Mouse (Mus musculus) frontal cortex, postnatal 36 days (tissue): ENCODE measurements around the gene Gm10563.
"Not testable (repeated sequence)": the region's sequence is repeated elsewhere in the genome, so short reads cannot be mapped to it uniquely, and the experiment has no call there.

Source experiments
- DNase-seq, 2 experiments: peaks; one replicate each; pipeline ENCODE4 v3.0.0; 2022; ENCODE audit warnings: low spot score in 2 of 2

The Gm10563 gene

DNA sequence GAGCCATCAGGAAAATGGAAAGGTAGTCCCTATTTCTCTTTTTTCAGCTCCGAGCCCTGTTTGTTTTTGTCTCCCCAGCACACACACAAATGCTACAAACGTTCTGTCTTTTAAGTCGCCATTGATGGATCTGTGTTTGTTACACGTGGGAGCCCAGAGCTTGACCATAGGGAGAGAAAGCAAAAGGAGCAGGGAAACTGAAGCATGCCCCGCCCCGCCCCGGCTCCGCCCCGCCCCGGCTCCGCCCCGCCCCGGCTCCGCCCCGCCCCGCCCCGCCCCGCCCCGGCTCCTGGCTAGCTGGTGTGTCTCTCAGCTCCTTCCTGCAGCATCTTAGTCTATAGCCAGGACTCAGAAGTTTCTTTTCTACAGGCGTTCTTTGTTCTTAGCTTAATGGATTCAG, 46.7 kb downstream of the Gm10563 start:
- no peak for DNase-seq

GRCm38 (mm10) chr4:155596606-155597005, 48.6 kb downstream of the Gm10563 start:
- no peak for DNase-seq

DNA sequence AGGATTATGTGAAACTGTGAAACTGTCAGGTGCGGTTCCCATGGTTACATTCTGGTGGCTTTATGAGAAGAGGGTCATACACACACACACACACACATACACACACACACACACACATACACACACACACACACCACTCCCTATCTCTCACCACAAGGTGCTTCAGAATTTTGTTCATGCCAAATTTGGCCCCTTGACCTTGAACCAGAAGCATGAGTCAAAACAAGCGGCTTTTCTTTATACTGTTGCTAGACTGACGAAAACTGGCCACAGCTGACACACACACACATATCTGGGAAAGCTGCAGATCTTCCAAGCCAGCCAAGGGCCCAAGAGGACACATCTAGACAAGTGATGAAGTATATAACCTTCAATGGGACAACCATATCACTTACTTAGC, 49.4 kb downstream of the Gm10563 start:
- DNase-seq: no peak

DNA sequence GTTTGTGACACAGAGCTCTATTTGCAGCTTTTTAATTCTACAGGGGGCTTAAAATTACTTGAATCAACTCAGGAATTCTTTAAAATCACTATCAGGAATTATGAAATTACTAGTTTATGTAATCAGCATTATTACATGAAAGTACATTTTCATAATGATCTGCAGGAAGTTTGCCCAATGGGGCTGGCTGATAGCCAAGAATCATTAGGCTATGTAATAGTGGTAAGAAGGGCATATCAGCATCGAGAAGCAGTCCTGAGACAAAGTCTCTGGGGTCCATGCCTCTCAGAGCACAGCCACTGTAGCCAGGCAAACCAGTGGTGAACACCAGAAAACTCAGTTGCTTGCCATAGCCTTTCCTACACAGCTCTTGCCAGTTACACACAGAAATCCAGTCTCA, 51.4 kb downstream of the Gm10563 start:
- no peak for DNase-seq

GRCm38 (mm10) chr4:155591012-155591719, 54.0 kb downstream of the Gm10563 start:
- no peak for DNase-seq

GRCm38 (mm10) chr4:155589356-155589755, 55.9 kb downstream of the Gm10563 start:
- no peak for DNase-seq

- no peak for DNase-seq
Observed at GRCm38 (mm10) chr4:155582279-155582905, 62.8 kb downstream of the Gm10563 start.

GRCm38 (mm10) chr4:155580420-155580819, 64.8 kb downstream of the Gm10563 start:
- peak; percentile 57 to 61 for DNase-seq

DNA sequence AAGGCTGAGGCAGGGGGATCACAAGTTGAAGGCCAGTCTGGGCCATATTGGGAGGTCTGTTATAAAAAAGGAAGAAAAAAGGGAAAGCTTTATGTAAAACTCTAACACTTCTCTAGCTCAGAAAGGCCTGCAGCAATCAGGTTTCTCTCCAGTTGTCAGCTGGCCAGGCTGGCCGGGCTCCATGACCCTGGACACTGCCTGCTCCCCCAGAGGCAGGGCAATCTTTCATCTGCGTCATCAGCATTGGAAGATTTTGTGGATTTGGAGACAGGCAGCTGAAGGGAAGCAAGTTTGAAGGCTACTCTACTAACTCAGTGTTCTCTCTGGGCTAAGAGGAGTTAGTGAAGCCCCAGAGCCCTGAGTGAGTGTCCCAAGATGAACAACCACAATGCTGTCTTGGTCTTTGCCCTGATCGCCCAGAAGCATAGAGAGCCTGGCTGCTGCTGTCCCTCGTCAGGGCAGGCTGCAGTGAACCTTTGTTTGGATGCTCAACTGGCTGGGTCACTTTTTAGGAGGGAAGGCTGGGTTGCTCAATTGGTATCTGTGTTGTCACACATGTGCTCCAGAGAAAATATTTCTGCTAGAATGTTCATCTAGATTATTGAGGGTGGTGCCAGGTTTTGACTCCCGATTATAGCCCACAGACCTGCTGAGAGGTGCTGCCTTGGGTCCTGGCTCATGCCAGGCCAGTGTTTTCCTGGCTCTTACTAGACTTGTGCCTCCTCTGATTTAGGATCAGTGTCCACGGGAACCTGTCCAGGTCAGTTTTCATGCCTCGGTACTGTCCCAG, 66.7 kb downstream of the Gm10563 start:
- no peak for DNase-seq

DNA sequence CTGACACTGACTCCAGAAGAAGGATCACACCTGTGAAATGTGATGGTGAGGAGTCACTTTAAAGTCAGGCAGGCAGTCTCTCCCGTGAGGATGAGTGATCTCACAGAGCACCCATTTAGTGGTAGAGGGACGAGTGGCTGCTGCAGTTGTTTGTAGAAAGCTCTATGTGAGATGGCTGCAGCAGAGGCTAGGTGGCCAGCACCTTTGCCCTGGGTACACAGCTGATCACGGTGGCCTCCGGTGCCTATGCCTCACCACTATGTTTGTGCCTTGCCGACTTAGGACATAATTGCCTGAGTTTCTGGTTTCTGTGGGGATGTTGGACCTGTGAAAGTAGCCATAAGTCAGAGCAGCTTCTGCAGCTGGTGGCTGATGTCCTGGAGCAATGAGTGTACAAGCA, 67.5 kb downstream of the Gm10563 start:
- DNase-seq: no peak

- no peak for DNase-seq
Observed at GRCm38 (mm10) chr4:155577132-155577531, 68.1 kb downstream of the Gm10563 start.

DNA sequence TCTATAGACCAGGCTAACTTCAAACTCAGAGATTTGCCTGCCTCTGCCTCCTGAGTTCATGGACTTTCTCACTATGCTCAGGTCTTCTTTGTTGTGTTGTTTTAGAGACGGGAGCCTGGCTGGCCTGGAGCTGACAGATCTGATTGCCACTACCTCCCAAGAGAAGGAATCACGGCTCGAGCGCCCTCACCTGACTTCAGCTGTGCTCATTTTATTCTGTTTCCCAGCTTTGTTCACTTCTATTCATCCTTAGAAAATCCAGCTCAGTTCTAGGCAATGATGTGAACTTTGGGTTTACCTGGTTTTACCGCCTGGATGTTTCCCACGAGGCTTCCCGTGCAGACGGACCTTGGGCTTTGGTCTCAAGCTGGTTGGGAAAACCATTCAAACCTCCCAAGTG, 69.7 kb downstream of the Gm10563 start:
- no peak for DNase-seq

DNA sequence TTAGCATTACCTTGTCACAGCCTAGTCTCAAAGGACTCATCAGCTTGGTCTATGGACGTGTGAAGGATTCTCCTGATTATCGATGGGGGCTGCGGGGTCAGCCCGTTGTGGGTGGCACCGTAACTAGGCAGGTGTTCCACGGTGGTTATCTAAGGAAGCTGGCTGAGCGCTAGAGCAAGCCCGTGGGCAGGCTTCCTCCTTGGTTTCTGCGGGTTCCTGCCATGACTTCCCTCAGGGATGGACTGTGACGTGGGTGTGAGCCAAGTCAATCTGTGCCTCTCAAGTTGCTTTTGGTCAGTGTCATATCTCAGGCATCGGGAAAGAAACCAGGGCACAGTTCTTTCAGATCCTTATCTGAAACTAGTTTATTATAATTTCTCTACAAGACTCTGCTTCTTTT, 70.3 kb downstream of the Gm10563 start:
- no peak for DNase-seq

DNA sequence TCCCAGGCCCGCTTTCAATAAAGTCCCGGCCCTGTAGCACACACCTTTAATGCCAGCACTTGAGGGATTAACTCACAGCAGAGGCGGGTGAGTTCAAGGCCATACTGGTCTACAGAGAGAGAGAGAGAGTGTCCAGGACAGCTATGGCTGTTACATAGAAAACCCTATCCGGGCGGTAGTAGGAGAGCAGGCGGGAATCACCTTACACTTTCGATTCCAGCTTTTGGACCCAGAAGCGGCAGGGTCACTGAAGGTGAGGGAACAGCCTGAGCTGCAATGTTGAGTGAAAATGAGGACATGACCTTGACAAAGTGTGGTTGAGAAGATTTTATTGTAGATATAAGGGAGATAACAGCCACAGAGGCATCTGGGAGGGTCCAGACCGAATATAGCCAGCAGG, 71.3 kb downstream of the Gm10563 start:
- no peak for DNase-seq

- no peak for DNase-seq
Observed at GRCm38 (mm10) chr4:155573155-155573554, 72.1 kb downstream of the Gm10563 start.

GRCm38 (mm10) chr4:155571442-155571841, 73.8 kb downstream of the Gm10563 start:
- DNase-seq: no peak

DNA sequence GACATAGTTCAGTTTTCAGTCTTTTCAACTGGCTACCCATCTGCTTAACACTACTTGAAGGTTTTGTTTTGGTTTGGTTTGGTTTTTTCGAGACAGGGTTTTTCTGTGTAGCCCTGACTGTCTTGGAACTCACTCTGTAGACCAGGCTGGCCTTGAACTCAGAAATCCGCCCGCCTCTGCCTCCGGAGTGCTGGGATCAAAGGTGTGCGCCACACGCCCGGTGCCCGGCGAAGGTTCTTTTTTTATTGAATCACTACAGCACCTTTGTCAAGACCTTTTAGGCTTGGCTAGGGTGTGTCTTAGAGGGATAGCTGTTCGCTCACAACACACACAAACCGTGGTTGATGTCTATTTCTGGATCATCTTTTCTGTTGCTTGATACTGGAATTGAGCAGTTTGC, 74.9 kb downstream of the Gm10563 start:
- not testable (repeated sequence) for DNase-seq

- DNase-seq: no peak
Observed at GRCm38 (mm10) chr4:155569818-155570217, 75.4 kb downstream of the Gm10563 start.

- no peak for DNase-seq
Observed at GRCm38 (mm10) chr4:155568632-155569370, 76.4 kb downstream of the Gm10563 start.

DNA sequence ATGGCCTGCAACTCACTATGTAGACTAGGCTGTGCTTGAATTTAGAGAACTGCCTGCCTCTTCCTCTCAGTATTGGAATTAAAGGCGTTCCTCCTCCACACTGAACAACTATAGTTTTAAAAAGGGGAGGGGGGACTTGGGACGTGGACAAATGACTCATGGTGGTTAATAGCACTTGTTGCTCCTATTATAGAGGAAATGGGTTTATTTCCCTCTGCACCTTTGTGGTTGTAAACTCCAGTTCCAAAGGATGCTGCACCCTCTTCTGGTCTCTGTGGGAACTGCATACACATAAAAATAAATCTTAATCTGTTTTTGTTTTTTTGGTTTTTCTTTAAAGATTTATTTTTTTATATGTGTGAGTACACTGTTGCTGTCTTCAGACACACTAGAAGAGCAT, 77.0 kb downstream of the Gm10563 start:
- DNase-seq: no peak

DNA sequence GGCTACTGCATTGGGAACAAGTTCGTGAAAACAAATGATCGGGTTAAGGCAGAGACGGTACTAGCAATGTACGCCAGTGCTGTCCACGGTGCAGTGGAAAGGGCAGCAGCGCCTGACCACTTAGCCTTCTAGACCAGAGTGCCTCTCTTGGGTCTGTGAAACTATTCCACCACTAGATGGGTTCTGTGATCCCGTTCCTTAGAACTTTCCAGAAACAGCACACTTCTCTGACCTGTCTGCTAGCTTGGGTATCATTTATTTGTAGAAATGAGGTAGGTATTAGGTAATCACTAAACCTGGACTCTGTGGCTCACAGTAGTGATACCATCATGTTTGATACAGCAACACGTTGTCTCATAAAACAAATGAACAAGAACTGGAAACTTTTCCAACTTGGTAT, 78.7 kb downstream of the Gm10563 start:
- DNase-seq: no peak
